Mouse (Mus musculus) lung, postnatal 14 days (tissue): ENCODE results near the gene Rem1.

Experiments used
- DNase-seq: peaks from one replicate; pipeline ENCODE4 v3.0.0; 2021

Rem1 gene

GRCm38 (mm10) chr2:152678925-152679324 lies 52.2 kb downstream of the Rem1 start:
- no peak for DNase-seq

GRCm38 (mm10) chr2:152679701-152680355 lies 53.1 kb downstream of the Rem1 start:
- no peak for DNase-seq

DNA sequence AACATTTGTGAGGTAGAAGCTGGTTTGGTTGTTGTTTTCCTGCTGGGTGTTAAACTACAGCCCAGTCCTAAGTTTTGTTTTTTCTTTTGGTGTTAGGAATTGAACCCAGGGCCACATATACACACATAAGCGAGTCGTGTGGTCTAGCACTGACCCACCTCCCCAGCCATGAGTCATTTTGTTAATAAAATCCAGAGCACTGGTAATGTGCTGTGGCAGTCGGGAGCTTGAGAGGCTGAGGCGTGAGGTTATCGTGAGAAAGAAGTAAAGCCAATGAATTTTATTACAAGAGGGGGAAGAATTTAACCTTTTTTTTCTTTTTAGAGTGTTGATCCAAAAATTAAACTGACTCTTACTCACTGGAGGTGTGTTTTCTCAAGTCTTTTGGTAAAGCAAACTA lies 56.3 kb downstream of the Rem1 start:
- no peak for DNase-seq
